Mouse (Mus musculus) intestine, embryonic 15.5 days (tissue): ENCODE measurements around the gene Rin3. TPM values are rescaled to one million over a fixed set of nuclear protein-coding genes. Genes with fewer than 3 reads are reported as not detected.
A peak's percentile ranks its signal among the peaks of the same experiment; 100 is the strongest.

ENCODE experiments used
- ATAC-seq: fragments of 200-750 bp; cut with Nextera tagmentation; 2 replicates; pipeline ENCODE4 v1.8.0; 2017; ENCODE audit warnings: moderate TSS enrichment, moderate library complexity
- H3K27ac ChIP-seq: fragments of 300-500 bp; sonication (generic); 2 replicates; pipeline ENCODE4 v1.5.1; 2015; ENCODE audit warnings: mild to moderate bottlenecking, inconsistent platforms
- H3K27me3 ChIP-seq: fragments of 300-500 bp; sonication (generic); replicated peaks from 2 replicates; pipeline ENCODE4 v1.6.1; 2015; ENCODE audit warnings: inconsistent platforms
- H3K36me3 ChIP-seq: fragments of 300-500 bp; sonication (generic); 2 replicates; pipeline ENCODE4 v1.6.1; 2015; ENCODE audit warnings: inconsistent platforms
- H3K4me1 ChIP-seq: fragments of 300-500 bp; sonication (generic); replicated peaks from 2 replicates; pipeline ENCODE4 v1.6.1; 2015; ENCODE audit warnings: inconsistent platforms
- H3K4me2 ChIP-seq: fragments of 300-500 bp; sonication (generic); replicated peaks from 2 replicates; pipeline ENCODE4 v1.6.1; 2015; ENCODE audit warnings: mild to moderate bottlenecking, inconsistent platforms
- H3K4me3 ChIP-seq: fragments of 300-500 bp; sonication (generic); replicated peaks from 2 replicates; pipeline ENCODE4 v1.5.1; 2015; ENCODE audit warnings: inconsistent platforms
- H3K9ac ChIP-seq: fragments of 300-500 bp; sonication (generic); 2 replicates; pipeline ENCODE4 v1.6.1; 2015; ENCODE audit warnings: inconsistent platforms
- H3K9me3 ChIP-seq: fragments of 300-500 bp; sonication (generic); 2 replicates; pipeline ENCODE4 v1.6.1; 2016; ENCODE audit warnings: inconsistent platforms
- WGBS: fragments of 180-500 bp; shearing (Covaris S2); methylation state at CpG from one replicate; pipeline ENCODE4 v1.1.7; 2015; 5-methylcytosine and 5-hydroxymethylcytosine counted together
- polyA plus RNA-seq: library from polyadenylated mRNA; unstranded; fragments of >200 nt; fragmentation: Nextera tagmentation; extraction: Ambion mirVana; gene quantifications from 2 replicates; pipeline ENCODE4 v1.2.1, GENCODE M21; 2015

The Rin3 gene
- polyA plus RNA-seq, 1 experiment from 2014 or later = 9.4 TPM

GRCm38 (mm10) chr12:102422065-102422464 lies 139.2 kb downstream of the Rin3 start:
- ATAC-seq = no peak
- Histone ChIP-seq H3K4me2 (no peak overlapping the region), H3K9ac (no peak overlapping the region), H3K27me3 (no peaks in the 10 kb centered on the region), H3K36me3 (no peaks in the 10 kb centered on the region), H3K27ac (no peak overlapping the region), H3K9me3 (no peaks in the 10 kb centered on the region), H3K4me1 (peaks cover 6% of the 10 kb centered on the region; the same call in 1 of the 2 replicates), H3K4me3 (no peak overlapping the region)
- 68% methylated on average over 6 of the region's 6 CpGs for WGBS

GRCm38 (mm10) chr12:102422623-102423320 lies 139.9 kb downstream of the Rin3 start:
- H3K4me1 ChIP-seq = peaks cover 4% of the 10 kb centered on the region; the same call in 1 of the 2 replicates
- H3K4me2 ChIP-seq = no peak overlapping the region
- 85% methylated on average over 11 of the region's 11 CpGs for WGBS
- H3K4me3 ChIP-seq = no peak overlapping the region
- no peak overlapping the region for H3K27ac ChIP-seq
- no peak overlapping the region for H3K9ac ChIP-seq
- H3K27me3 ChIP-seq = no peaks in the 10 kb centered on the region
- H3K9me3 ChIP-seq = no peaks in the 10 kb centered on the region
- no peak for ATAC-seq
- H3K36me3 ChIP-seq = no peaks in the 10 kb centered on the region

GRCm38 (mm10) chr12:102423625-102424024 lies 140.8 kb downstream of the Rin3 start:
- WGBS = 90% methylated on average over 8 of the region's 8 CpGs
- H3K9me3 ChIP-seq = no peaks in the 10 kb centered on the region
- H3K4me2 ChIP-seq = no peak overlapping the region

GRCm38 (mm10) chr12:102424456-102424855 lies 141.6 kb downstream of the Rin3 start:
- no peak overlapping the region for H3K27ac ChIP-seq
- 50% methylated on average over 2 of the region's 2 CpGs for WGBS
- no peaks in the 10 kb centered on the region for H3K36me3 ChIP-seq

More at GRCm38 (mm10) chr12:102423625-102424024, 140.8 kb downstream of the Rin3 start:
- H3K27me3 ChIP-seq = no peaks in the 10 kb centered on the region
- H3K4me1 ChIP-seq = peaks cover 4% of the 10 kb centered on the region; the same call in 1 of the 2 replicates
- no peak overlapping the region for H3K27ac ChIP-seq
- H3K4me3 ChIP-seq = no peak overlapping the region
- H3K36me3 ChIP-seq = no peaks in the 10 kb centered on the region
- no peak overlapping the region for H3K9ac ChIP-seq
- no peak for ATAC-seq

GRCm38 (mm10) chr12:102425048-102425578 lies 142.3 kb downstream of the Rin3 start:
- Histone ChIP-seq H3K9me3 (no peaks in the 10 kb centered on the region), H3K27me3 (no peaks in the 10 kb centered on the region), H3K27ac (no peak overlapping the region), H3K4me2 (no peak overlapping the region), H3K4me1 (no peaks in the 10 kb centered on the region), H3K9ac (no peak overlapping the region), H3K36me3 (no peaks in the 10 kb centered on the region), H3K4me3 (no peak overlapping the region)
- WGBS = 83% methylated on average over 4 of the region's 4 CpGs
- ATAC-seq = peak; percentile 17; the same call in 1 of the 2 replicates

More at GRCm38 (mm10) chr12:102424456-102424855, 141.6 kb downstream of the Rin3 start:
- H3K9me3 ChIP-seq = no peaks in the 10 kb centered on the region
- no peak overlapping the region for H3K4me2 ChIP-seq
- no peaks in the 10 kb centered on the region for H3K27me3 ChIP-seq
- no peak for ATAC-seq
- H3K9ac ChIP-seq = no peak overlapping the region
- peaks cover 4% of the 10 kb centered on the region; the same call in 1 of the 2 replicates for H3K4me1 ChIP-seq
- H3K4me3 ChIP-seq = no peak overlapping the region

- peak; percentile 79 for ATAC-seq
- H3K9ac ChIP-seq = no peak overlapping the region
- H3K4me1 ChIP-seq = no peaks in the 10 kb centered on the region
- no peak overlapping the region for H3K27ac ChIP-seq
- H3K4me2 ChIP-seq = no peak overlapping the region
- no peaks in the 10 kb centered on the region for H3K9me3 ChIP-seq
- H3K27me3 ChIP-seq = no peaks in the 10 kb centered on the region
- H3K4me3 ChIP-seq = no peak overlapping the region
- 86% methylated on average over 7 of the region's 7 CpGs for WGBS
- no peaks in the 10 kb centered on the region for H3K36me3 ChIP-seq
These were observed 143.4 kb downstream of the Rin3 start for GRCm38 (mm10) chr12:102426285-102426684.

- WGBS = 96% methylated on average over 5 of the region's 5 CpGs
- Histone ChIP-seq H3K27me3 (no peaks in the 10 kb centered on the region), H3K4me2 (no peak overlapping the region), H3K4me1 (no peaks in the 10 kb centered on the region), H3K9me3 (no peaks in the 10 kb centered on the region), H3K27ac (no peak overlapping the region), H3K36me3 (no peaks in the 10 kb centered on the region), H3K4me3 (no peak overlapping the region), H3K9ac (no peak overlapping the region)
- no peak for ATAC-seq
These were observed 146.8 kb downstream of the Rin3 start for GRCm38 (mm10) chr12:102429656-102430055.

GRCm38 (mm10) chr12:102430228-102430627 lies 147.4 kb downstream of the Rin3 start:
- Histone ChIP-seq H3K27me3 (no peaks in the 10 kb centered on the region), H3K36me3 (no peaks in the 10 kb centered on the region), H3K4me1 (no peaks in the 10 kb centered on the region), H3K4me2 (no peak overlapping the region), H3K9me3 (no peaks in the 10 kb centered on the region), H3K4me3 (no peak overlapping the region), H3K9ac (no peak overlapping the region), H3K27ac (no peak overlapping the region)
- 74% methylated on average over 4 of the region's 4 CpGs for WGBS
- no peak for ATAC-seq

GRCm38 (mm10) chr12:102432238-102432637 lies 149.4 kb downstream of the Rin3 start:
- no peak overlapping the region for H3K9ac ChIP-seq
- no peak for ATAC-seq
- H3K4me3 ChIP-seq = no peak overlapping the region
- no peak overlapping the region for H3K4me2 ChIP-seq
- no peaks in the 10 kb centered on the region for H3K36me3 ChIP-seq
- WGBS = 77% methylated on average over 12 of the region's 12 CpGs
- H3K27me3 ChIP-seq = no peaks in the 10 kb centered on the region
- H3K4me1 ChIP-seq = no peaks in the 10 kb centered on the region
- no peaks in the 10 kb centered on the region for H3K9me3 ChIP-seq
- no peak overlapping the region for H3K27ac ChIP-seq

GRCm38 (mm10) chr12:102434107-102434506 lies 151.3 kb downstream of the Rin3 start:
- H3K9ac ChIP-seq = no peak overlapping the region
- H3K9me3 ChIP-seq = no peaks in the 10 kb centered on the region
- peaks cover 6% of the 10 kb centered on the region; the same call in 1 of the 2 replicates for H3K4me1 ChIP-seq
- no peak overlapping the region for H3K4me3 ChIP-seq
- H3K27me3 ChIP-seq = no peaks in the 10 kb centered on the region
- WGBS = 93% methylated on average over 4 of the region's 4 CpGs
- H3K4me2 ChIP-seq = no peak overlapping the region
- no peak overlapping the region for H3K27ac ChIP-seq
- ATAC-seq = no peak
- H3K36me3 ChIP-seq = no peaks in the 10 kb centered on the region

- Histone ChIP-seq H3K4me2 (0 out of 2 replicates have a peak overlapping the region, but pooled peaks have one; percentile 4), H3K9me3 (no peaks in the 10 kb centered on the region), H3K9ac (no peak overlapping the region), H3K4me3 (no peak overlapping the region), H3K4me1 (peaks cover 6% of the 10 kb centered on the region; the same call in 1 of the 2 replicates), H3K36me3 (no peaks in the 10 kb centered on the region), H3K27me3 (no peaks in the 10 kb centered on the region), H3K27ac (no peak overlapping the region)
- ATAC-seq = no peak
- WGBS = 71% methylated on average over 10 of the region's 10 CpGs
These were observed 154.2 kb downstream of the Rin3 start for GRCm38 (mm10) chr12:102436939-102437526.

- peak overlapping the region; percentile 64; the same call in 1 of the 2 replicates for H3K4me3 ChIP-seq
- no peak overlapping the region for H3K9ac ChIP-seq
- peak overlapping the region; percentile 66 for H3K4me2 ChIP-seq
- H3K27ac ChIP-seq = no peak overlapping the region
- H3K9me3 ChIP-seq = no peaks in the 10 kb centered on the region
- ATAC-seq = no peak
- no peaks in the 10 kb centered on the region for H3K36me3 ChIP-seq
- H3K4me1 ChIP-seq = peaks cover 6% of the 10 kb centered on the region; the same call in 1 of the 2 replicates
- 70% methylated on average over 5 of the region's 5 CpGs for WGBS
- no peaks in the 10 kb centered on the region for H3K27me3 ChIP-seq
These were observed 155.1 kb downstream of the Rin3 start for GRCm38 (mm10) chr12:102437952-102438351.
